Mouse (Mus musculus) stomach, postnatal 0 days (tissue): ENCODE results near the gene Eomes.

ENCODE experiments used
- CTCF ChIP-seq: IDR thresholded peaks from 2 replicates; pipeline ENCODE4 v1.5.1; 2016; ENCODE audit warnings: antibody characterized with exemption, low read depth, mild to moderate bottlenecking, moderate library complexity
- EP300 ChIP-seq: optimal IDR thresholded peaks from 2 replicates; pipeline ENCODE3; 2016; ENCODE audit warnings: antibody characterized with exemption

DNA sequence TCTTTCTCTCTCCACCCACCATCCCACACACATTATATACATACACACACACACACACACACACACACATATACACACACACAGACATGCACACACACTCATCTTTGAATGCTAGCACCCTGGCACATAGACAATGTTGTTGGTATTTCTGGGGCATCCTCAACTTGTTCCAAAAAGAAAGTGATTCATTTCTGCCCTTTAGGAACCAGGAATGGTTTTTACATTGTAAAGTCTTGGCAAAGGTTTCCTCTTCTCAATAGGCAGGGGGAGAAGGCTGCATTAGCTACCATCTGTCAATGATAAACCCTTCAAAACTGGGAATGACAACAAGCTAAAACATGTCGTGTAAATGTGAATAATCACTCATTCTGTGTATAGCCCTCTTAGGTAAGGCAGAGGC, 14.0 kb upstream of the Eomes start:
- TF ChIP-seq CTCF = no peak
- no peak for TF ChIP-seq EP300
